Mouse (Mus musculus) Patski (cell line): ENCODE results near the gene Fbxw4. TPM values are rescaled to one million over a fixed set of nuclear protein-coding genes. Genes with fewer than 3 reads are reported as not detected.
A peak's percentile ranks its signal among the peaks of the same experiment; 100 is the strongest.
"Not testable (repeated sequence)": the region's sequence is repeated elsewhere in the genome, so short reads cannot be mapped to it uniquely, and the experiment has no call there.

Experiments
- ATAC-seq: fragments of 100-300 bp; one replicate; pipeline ENCODE4 v1.8.0; 2021
- CTCF ChIA-PET: fragments of 350-600 bp; sonication (Branson Sonifier 250); formaldehyde crosslinking; loops from one replicate; lab custom pipeline; 2022; ENCODE audit warnings: inconsistent platforms; lab: Charles Lee
- POLR2A ChIA-PET: fragments of 350-600 bp; sonication (Branson Sonifier 250); formaldehyde crosslinking; loops from one replicate; lab custom pipeline; 2022; ENCODE audit warnings: antibody characterized with exemption, inconsistent platforms; lab: Charles Lee
- DNase-seq: peaks from one replicate; pipeline ENCODE4 v3.0.0-alpha.2; 2011; ENCODE audit warnings: low read depth, low spot score
- H3K27me3 ChIP-seq: fragments of 371-371 bp; one replicate; pipeline ENCODE4 v1.5.1; 2021
- CTCF ChIP-seq: fragments of 100-300 bp; IDR thresholded peaks from one replicate; pipeline ENCODE4 v1.5.1; 2021
- in situ Hi-C: fragments of 300-500 bp; cut with MboI; formaldehyde crosslinking; loops from 3 replicates; pipeline ENCODE4 v1.11.1; 2018; ENCODE audit warnings: low pct_unique_long_range_greater_than_20kb, mixed read lengths
- polyA plus RNA-seq: library from polyadenylated mRNA; unstranded; gene quantifications from one replicate; pipeline ENCODE4 v1.2.3, GENCODE M21; 2021

Fbxw4 gene
- polyA plus RNA-seq, 1 experiment from 2014 or later, result 39.2 TPM

- CTCF ChIA-PET, result interaction anchor here (1.2 kb wide), 1 partner anchor 36 kb away, joined by 3 read pairs; no protein-coding TSS in a partner anchor
- ATAC-seq, result no peak
These were observed 3.1 kb downstream of the Fbxw4 start for GRCm38 (mm10) chr19:45656810-45657595.

GRCm38 (mm10) chr19:45655870-45656269 lies 4.2 kb downstream of the Fbxw4 start:
- H3K27me3 ChIP-seq, result no peaks in the 10 kb centered on the region
- ChIA-PET POLR2A (interaction anchor here (1.0 kb wide), 1 partner anchor 25 kb away, joined by 3 read pairs; no protein-coding TSS in a partner anchor), CTCF (interaction anchor here (0.8 to 1.2 kb wide), 2 partner anchors 35 to 82 kb away, joined by 3 read pairs; no protein-coding TSS in a partner anchor)
- TF ChIP-seq CTCF, result no peak
- in situ Hi-C loops, result no loop called here
- DNase-seq (no peak), ATAC-seq (no peak)

More at GRCm38 (mm10) chr19:45656810-45657595, 3.1 kb downstream of the Fbxw4 start:
- no peak for TF ChIP-seq CTCF
- POLR2A ChIA-PET, result interaction anchor here (1.0 kb wide), 1 partner anchor 26 kb away, joined by 3 read pairs; no protein-coding TSS in a partner anchor
- DNase-seq, result no peak
- in situ Hi-C loops, result no loop called here
- no peaks in the 10 kb centered on the region for H3K27me3 ChIP-seq

GRCm38 (mm10) chr19:45653986-45654385 lies 6.1 kb downstream of the Fbxw4 start:
- TF ChIP-seq CTCF, result no peak
- POLR2A ChIA-PET, result no interaction called here
- H3K27me3 ChIP-seq, result no peaks in the 10 kb centered on the region
- in situ Hi-C loops, result no loop called here
- no peak for ATAC-seq
- CTCF ChIA-PET, result no interaction called here
- DNase-seq, result no peak

- ChIA-PET POLR2A (interaction anchor here (0.7 kb wide), 1 partner anchor 230 kb away, joined by 3 read pairs; no protein-coding TSS in a partner anchor), CTCF (interaction anchor here (1.6 kb wide), 1 partner anchor 79 kb away, joined by 4 read pairs; no protein-coding TSS in a partner anchor)
- TF ChIP-seq CTCF, result no peak
- ATAC-seq, result no peak
- DNase-seq, result no peak
- in situ Hi-C loops, result no loop called here
- H3K27me3 ChIP-seq, result no peaks in the 10 kb centered on the region
These were observed 7.7 kb downstream of the Fbxw4 start for GRCm38 (mm10) chr19:45652286-45652988.

- CTCF ChIA-PET, result interaction anchor here (1.6 kb wide), 1 partner anchor 78 kb away, joined by 4 read pairs; no protein-coding TSS in a partner anchor
- DNase-seq (no peak), ATAC-seq (no peak)
- in situ Hi-C loops, result no loop called here
- POLR2A ChIA-PET, result no interaction called here
- no peaks in the 10 kb centered on the region for H3K27me3 ChIP-seq
- TF ChIP-seq CTCF, result no peak
These were observed 8.6 kb downstream of the Fbxw4 start for GRCm38 (mm10) chr19:45651524-45651923.

GRCm38 (mm10) chr19:45649776-45650175 lies 10.3 kb downstream of the Fbxw4 start:
- TF ChIP-seq CTCF, result no peak
- no peak for DNase-seq
- ATAC-seq, result no peak
- CTCF ChIA-PET, result no interaction called here
- POLR2A ChIA-PET, result no interaction called here
- in situ Hi-C loops, result no loop called here
- no peaks in the 10 kb centered on the region for H3K27me3 ChIP-seq

GRCm38 (mm10) chr19:45648469-45648868 lies 11.6 kb downstream of the Fbxw4 start:
- POLR2A ChIA-PET, ATAC-seq, in situ Hi-C loops, CTCF ChIA-PET, H3K27me3 ChIP-seq, DNase-seq: not testable (repeated sequence)

- ATAC-seq (peak; percentile 55), DNase-seq (peak; percentile 71)
- H3K27me3 ChIP-seq, result no peaks in the 10 kb centered on the region
- ChIA-PET CTCF (interaction anchor here (0.9 kb wide), 1 partner anchor 23 kb away, joined by 3 read pairs; no protein-coding TSS in a partner anchor), POLR2A (no interaction called here)
- in situ Hi-C loops, result no loop called here
- TF ChIP-seq CTCF, result no peak
These were observed 13.2 kb downstream of the Fbxw4 start for GRCm38 (mm10) chr19:45646866-45647265.

GRCm38 (mm10) chr19:45640691-45641090 lies 19.4 kb downstream of the Fbxw4 start:
- no peak for TF ChIP-seq CTCF
- H3K27me3 ChIP-seq, result no peaks in the 10 kb centered on the region
- ChIA-PET CTCF (no interaction called here), POLR2A (no interaction called here)
- in situ Hi-C loops, result no loop called here
- no peak for ATAC-seq
- no peak for DNase-seq

- POLR2A ChIA-PET, result interaction anchor here (0.6 kb wide), 1 partner anchor 8 kb away, joined by 4 read pairs; no protein-coding TSS in a partner anchor
- ATAC-seq (no peak), DNase-seq (no peak)
- H3K27me3 ChIP-seq, result no peaks in the 10 kb centered on the region
- in situ Hi-C loops, result no loop called here
- no peak for TF ChIP-seq CTCF
- CTCF ChIA-PET, result interaction anchor here (1.4 kb wide), 1 partner anchor 8 kb away, joined by 4 read pairs; no protein-coding TSS in a partner anchor
These were observed 24.2 kb downstream of the Fbxw4 start for GRCm38 (mm10) chr19:45635960-45636359.
